Mouse (Mus musculus) intestine, postnatal 0 days (tissue): ENCODE measurements around the gene Tm6sf1. TPM values are rescaled to one million over a fixed set of nuclear protein-coding genes. Genes with fewer than 3 reads are reported as not detected.

Experiments used
- ATAC-seq: fragments of 200-750 bp; cut with Nextera tagmentation; 2 replicates; pipeline ENCODE4 v1.8.0; 2017; ENCODE audit warnings: mild to moderate bottlenecking, moderate TSS enrichment, moderate library complexity
- H3K27ac ChIP-seq: fragments of 300-500 bp; sonication (generic); 2 replicates; pipeline ENCODE4 v1.5.1; 2014; ENCODE audit warnings: mild to moderate bottlenecking, low read depth, low read length, moderate library complexity
- H3K27me3 ChIP-seq: fragments of 300-500 bp; sonication (generic); replicated peaks from 2 replicates; pipeline ENCODE4 v1.6.1; 2014; ENCODE audit warnings: low read length, mixed read lengths; ENCODE audit not compliant: control insufficient read depth, insufficient read depth
- H3K36me3 ChIP-seq: fragments of 300-500 bp; sonication (generic); 2 replicates; pipeline ENCODE4 v1.6.1; 2014; ENCODE audit warnings: mild to moderate bottlenecking, moderate library complexity; ENCODE audit not compliant: control insufficient read depth, insufficient read depth
- H3K4me1 ChIP-seq: fragments of 300-500 bp; sonication (generic); replicated peaks from 2 replicates; pipeline ENCODE4 v1.6.1; 2014; ENCODE audit warnings: antibody characterized with exemption, low read length, mixed read lengths; ENCODE audit not compliant: control insufficient read depth, insufficient read depth
- H3K4me2 ChIP-seq: fragments of 300-500 bp; sonication (generic); replicated peaks from 2 replicates; pipeline ENCODE4 v1.6.1; 2014; ENCODE audit warnings: low read depth, mild to moderate bottlenecking, moderate library complexity
- H3K4me3 ChIP-seq: fragments of 300-500 bp; sonication (generic); 2 replicates; pipeline ENCODE4 v1.5.1; 2014; ENCODE audit warnings: low read depth, low read length
- H3K9ac ChIP-seq: fragments of 300-500 bp; sonication (generic); 2 replicates; pipeline ENCODE4 v1.6.1; 2014; ENCODE audit warnings: mild to moderate bottlenecking, low read depth, low read length
- H3K9me3 ChIP-seq: fragments of 300-500 bp; sonication (generic); 2 replicates; pipeline ENCODE4 v1.6.1; 2016; ENCODE audit warnings: mixed run types; ENCODE audit not compliant: control insufficient read depth
- CTCF ChIP-seq: sonication (generic); IDR thresholded peaks from 2 replicates; pipeline ENCODE4 v1.5.1; 2016; ENCODE audit warnings: low read depth, mild to moderate bottlenecking, control low read depth, antibody characterized with exemption, moderate library complexity
- WGBS: fragments of 180-500 bp; shearing (Covaris S2); extraction: QIAGEN DNeasy Blood & Tissue Kit; methylation state at CpG from one replicate; pipeline ENCODE4 v1.1.7; 2014; 5-methylcytosine and 5-hydroxymethylcytosine counted together
- polyA plus RNA-seq: library from polyadenylated mRNA; unstranded; fragments of >200 nt; fragmentation: Nextera tagmentation; extraction: Ambion mirVana; gene quantifications from 2 replicates; pipeline ENCODE4 v1.2.1, GENCODE M21; 2015

Gene Tm6sf1
- polyA plus RNA-seq, 1 experiment from 2014 or later, result 16.5 TPM

DNA sequence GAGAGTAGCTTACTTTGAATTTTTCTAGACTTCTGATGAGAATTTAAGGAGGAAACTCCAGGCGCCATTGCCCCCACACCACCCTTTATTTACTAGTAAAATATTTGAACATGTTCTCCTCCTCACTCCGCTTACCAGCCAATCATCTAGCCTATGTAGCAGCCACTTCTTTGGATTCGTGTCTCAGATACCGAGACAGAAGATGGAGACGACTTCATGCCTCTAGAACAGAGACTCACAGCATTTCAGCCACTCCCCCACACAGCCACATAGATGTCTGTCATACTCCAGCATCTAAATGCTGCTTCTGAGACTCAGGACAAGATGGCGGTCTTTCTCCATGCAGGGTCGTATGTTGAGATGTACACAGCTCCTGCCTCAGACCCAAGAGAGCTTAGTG is 16.7 kb upstream of the Tm6sf1 start:
- no peak overlapping the region for H3K27ac ChIP-seq
- 86% methylated on average over 7 of the region's 7 CpGs for WGBS

DNA sequence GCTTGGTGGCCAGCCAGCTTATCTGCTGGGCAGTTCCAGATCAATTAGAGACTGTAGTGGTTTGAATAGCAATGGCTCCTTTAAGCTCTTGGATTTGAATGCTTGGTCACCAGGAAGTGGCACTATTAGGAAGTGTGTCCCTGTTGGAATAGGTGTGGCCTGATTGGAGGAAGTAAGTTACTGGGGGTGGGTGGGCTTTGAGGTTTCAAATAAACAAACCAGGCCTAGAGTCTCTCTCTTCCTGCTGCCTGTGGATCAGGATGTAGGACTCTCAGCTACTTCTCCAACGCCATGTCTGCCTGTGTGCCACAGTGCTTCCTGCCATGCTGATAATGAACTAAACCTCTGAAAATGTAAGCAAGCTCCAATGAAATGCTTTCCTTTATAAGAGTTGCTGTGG is 15.8 kb upstream of the Tm6sf1 start:
- Histone ChIP-seq H3K4me2 (no peak overlapping the region), H3K4me3 (no peak overlapping the region), H3K9ac (no peak overlapping the region), H3K4me1 (no peaks in the 10 kb centered on the region), H3K36me3 (no peaks in the 10 kb centered on the region), H3K27me3 (no peaks in the 10 kb centered on the region), H3K27ac (no peak overlapping the region), H3K9me3 (no peaks in the 10 kb centered on the region)
- ATAC-seq, result no peak
- 71% methylated on average over 1 of the region's 1 CpGs for WGBS
- TF ChIP-seq CTCF, result no peak

More for the DNA sequence above, 16.7 kb upstream of the Tm6sf1 start:
- H3K27me3 ChIP-seq, result no peaks in the 10 kb centered on the region
- H3K4me3 ChIP-seq, result no peak overlapping the region
- no peak for ATAC-seq
- H3K36me3 ChIP-seq, result no peaks in the 10 kb centered on the region
- no peaks in the 10 kb centered on the region for H3K4me1 ChIP-seq
- no peak overlapping the region for H3K4me2 ChIP-seq
- no peaks in the 10 kb centered on the region for H3K9me3 ChIP-seq
- no peak for TF ChIP-seq CTCF
- H3K9ac ChIP-seq, result no peak overlapping the region

DNA sequence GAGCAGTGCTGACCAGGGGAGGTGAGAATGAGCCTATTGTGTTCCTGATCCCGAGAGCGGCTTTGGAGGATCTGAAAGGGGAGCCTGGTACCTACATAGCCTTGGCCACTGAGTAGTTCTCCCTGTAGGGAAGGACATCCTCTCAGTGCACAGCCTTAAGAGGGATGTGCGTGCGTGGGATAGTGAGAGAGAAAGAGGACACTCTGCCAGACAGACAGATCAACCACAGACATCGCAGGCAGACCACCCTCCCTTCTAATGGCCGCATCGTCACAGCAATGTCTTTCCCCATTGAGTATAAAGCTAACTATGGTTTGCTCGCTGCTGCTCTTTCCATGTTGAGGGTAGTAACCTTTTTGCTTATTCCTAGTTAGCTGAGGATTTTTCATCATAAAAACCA is 14.9 kb upstream of the Tm6sf1 start:
- Histone ChIP-seq H3K9me3 (no peaks in the 10 kb centered on the region), H3K36me3 (no peaks in the 10 kb centered on the region), H3K27ac (no peak overlapping the region), H3K4me1 (no peaks in the 10 kb centered on the region), H3K4me3 (no peak overlapping the region), H3K27me3 (no peaks in the 10 kb centered on the region), H3K4me2 (no peak overlapping the region), H3K9ac (no peak overlapping the region)
- WGBS, result 85% methylated on average over 8 of the region's 8 CpGs
- no peak for TF ChIP-seq CTCF
- ATAC-seq, result no peak

DNA sequence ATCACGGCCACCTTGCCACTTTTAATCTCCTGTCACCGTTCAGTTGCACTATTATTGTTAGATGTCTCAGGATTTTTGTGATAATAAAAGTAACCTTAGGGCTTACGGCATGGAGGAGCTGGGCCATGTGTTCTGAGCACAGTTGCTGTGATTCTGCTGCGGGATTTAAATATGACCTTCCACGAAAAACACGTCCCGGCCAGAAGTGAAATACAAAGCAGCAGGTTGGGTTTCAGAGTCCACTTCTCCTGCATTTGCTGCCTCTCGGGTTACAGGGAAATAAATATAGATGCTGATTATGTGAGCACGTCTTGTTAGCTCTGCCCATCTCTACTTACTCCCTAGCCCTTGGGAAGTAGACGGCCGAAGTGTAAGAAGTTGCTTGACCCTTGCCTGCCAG is 14.0 kb upstream of the Tm6sf1 start:
- Histone ChIP-seq H3K4me3 (no peak overlapping the region), H3K36me3 (no peaks in the 10 kb centered on the region), H3K9me3 (no peaks in the 10 kb centered on the region), H3K4me2 (no peak overlapping the region), H3K9ac (no peak overlapping the region), H3K27ac (no peak overlapping the region), H3K27me3 (no peaks in the 10 kb centered on the region), H3K4me1 (no peaks in the 10 kb centered on the region)
- 79% methylated on average over 11 of the region's 11 CpGs for WGBS
- TF ChIP-seq CTCF, result no peak
- ATAC-seq, result no peak

DNA sequence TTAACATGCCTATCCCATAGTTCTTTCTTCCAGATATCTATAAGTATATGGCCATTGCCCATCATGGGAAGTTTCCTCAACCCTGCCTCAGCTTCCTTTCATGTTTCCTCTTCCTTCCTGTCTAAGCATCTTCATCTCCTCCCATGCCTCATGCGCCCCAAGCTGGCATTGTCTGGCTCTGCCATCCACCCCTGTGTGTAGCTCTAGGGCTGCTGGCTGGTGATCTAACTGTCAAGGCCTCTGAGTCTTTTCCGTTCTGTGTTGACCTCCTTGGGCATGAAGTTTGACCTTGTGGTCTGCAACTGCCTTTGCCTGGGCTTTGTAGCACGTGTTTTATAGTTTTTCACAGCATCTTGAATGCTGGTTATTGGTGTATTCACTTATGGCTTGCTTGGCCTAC is 13.5 kb upstream of the Tm6sf1 start:
- Histone ChIP-seq H3K27ac (no peak overlapping the region), H3K27me3 (no peaks in the 10 kb centered on the region), H3K9me3 (no peaks in the 10 kb centered on the region), H3K36me3 (no peaks in the 10 kb centered on the region), H3K4me3 (no peak overlapping the region), H3K4me2 (no peak overlapping the region), H3K9ac (no peak overlapping the region), H3K4me1 (no peaks in the 10 kb centered on the region)
- 80% methylated on average over 3 of the region's 3 CpGs for WGBS
- no peak for ATAC-seq
- no peak for TF ChIP-seq CTCF

DNA sequence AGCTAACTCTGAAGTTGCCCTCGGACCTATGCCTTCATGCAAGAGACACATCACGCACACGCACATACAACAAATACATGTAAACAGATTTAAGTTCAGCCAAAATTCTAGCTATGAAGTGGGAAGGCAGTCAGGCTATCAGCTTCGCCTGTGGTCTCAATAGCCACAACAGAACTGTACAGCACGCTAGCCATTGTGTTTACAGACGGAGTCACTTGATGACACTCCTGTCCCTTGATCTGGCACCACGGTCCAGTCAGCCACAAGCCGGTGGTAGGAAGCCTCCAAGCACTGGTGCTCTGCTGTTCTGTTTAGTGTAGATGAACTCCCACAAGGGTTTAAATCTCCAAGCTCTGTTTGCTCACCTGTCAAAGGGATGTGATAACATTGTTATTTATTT is 12.8 kb upstream of the Tm6sf1 start:
- ATAC-seq, result no peak
- no peaks in the 10 kb centered on the region for H3K36me3 ChIP-seq

DNA sequence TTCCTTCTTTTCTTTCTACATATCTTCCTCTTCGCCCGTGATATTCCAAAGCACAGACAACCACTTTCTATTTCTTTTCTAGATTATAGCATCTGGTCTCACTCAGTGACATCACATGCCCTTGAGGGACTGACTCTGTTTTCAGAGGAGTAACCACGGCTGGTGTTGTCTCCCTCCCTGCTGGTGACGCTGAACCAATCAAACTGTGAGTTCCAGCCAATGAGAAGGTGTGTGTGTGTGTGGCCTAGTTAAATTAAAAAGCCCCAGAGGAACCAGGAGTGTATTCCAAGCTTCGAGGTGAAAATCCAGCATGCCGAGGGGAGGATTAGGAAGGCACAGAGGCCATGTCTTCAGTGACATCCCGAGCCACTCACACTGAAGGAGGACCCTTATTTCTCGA is 11.8 kb upstream of the Tm6sf1 start:
- H3K9me3 ChIP-seq, result no peaks in the 10 kb centered on the region
- no peaks in the 10 kb centered on the region for H3K4me1 ChIP-seq
- ATAC-seq, result no peak
- no peaks in the 10 kb centered on the region for H3K36me3 ChIP-seq
- no peaks in the 10 kb centered on the region for H3K27me3 ChIP-seq
- no peak overlapping the region for H3K4me3 ChIP-seq
- no peak overlapping the region for H3K27ac ChIP-seq
- no peak for TF ChIP-seq CTCF
- H3K4me2 ChIP-seq, result no peak overlapping the region
- H3K9ac ChIP-seq, result no peak overlapping the region
- 41% methylated on average over 8 of the region's 8 CpGs for WGBS

More for the DNA sequence above, 12.8 kb upstream of the Tm6sf1 start:
- Histone ChIP-seq H3K27me3 (no peaks in the 10 kb centered on the region), H3K4me1 (no peaks in the 10 kb centered on the region), H3K9ac (no peak overlapping the region), H3K9me3 (no peaks in the 10 kb centered on the region), H3K4me2 (no peak overlapping the region), H3K27ac (no peak overlapping the region), H3K4me3 (no peak overlapping the region)
- no peak for TF ChIP-seq CTCF
- 55% methylated on average over 8 of the region's 8 CpGs for WGBS
